Mouse (Mus musculus) midbrain, embryonic 16.5 days (tissue): ENCODE measurements around the gene Iqcd. TPM values are rescaled to one million over a fixed set of nuclear protein-coding genes. Genes with fewer than 3 reads are reported as not detected.

Experiments
- ATAC-seq: fragments of 200-750 bp; cut with Nextera tagmentation; 2 replicates; pipeline ENCODE4 v1.8.0; 2017; ENCODE audit warnings: moderate TSS enrichment
- H3K27ac ChIP-seq: fragments of 300-500 bp; sonication (generic); 2 replicates; pipeline ENCODE4 v1.5.1; 2014; ENCODE audit warnings: mild to moderate bottlenecking, low read length, mixed read lengths
- H3K27me3 ChIP-seq: fragments of 300-500 bp; sonication (generic); 2 replicates; pipeline ENCODE4 v1.6.1; 2014; ENCODE audit warnings: low read depth, low read length, mixed read lengths; ENCODE audit not compliant: control insufficient read depth, insufficient read depth
- H3K36me3 ChIP-seq: fragments of 300-500 bp; sonication (generic); 2 replicates; pipeline ENCODE4 v1.6.1; 2014; ENCODE audit warnings: mild to moderate bottlenecking, low read length, moderate library complexity, mixed read lengths; ENCODE audit not compliant: control insufficient read depth, insufficient read depth
- H3K4me1 ChIP-seq: fragments of 300-500 bp; sonication (generic); 2 replicates; pipeline ENCODE4 v1.6.1; 2014; ENCODE audit warnings: mild to moderate bottlenecking, low read length, mixed read lengths; ENCODE audit not compliant: control insufficient read depth, insufficient read depth
- H3K4me2 ChIP-seq: fragments of 300-500 bp; sonication (generic); 2 replicates; pipeline ENCODE4 v1.6.1; 2014; ENCODE audit warnings: mild to moderate bottlenecking, low read length, mixed read lengths
- H3K4me3 ChIP-seq: fragments of 300-500 bp; sonication (generic); 2 replicates; pipeline ENCODE4 v1.5.1; 2014; ENCODE audit warnings: low read depth, mild to moderate bottlenecking, low read length, moderate library complexity, mixed read lengths
- H3K9ac ChIP-seq: fragments of 300-500 bp; sonication (generic); 2 replicates; pipeline ENCODE4 v1.6.1; 2014; ENCODE audit warnings: low read depth, low read length, mixed read lengths
- H3K9me3 ChIP-seq: fragments of 300-500 bp; sonication (generic); replicated peaks from 2 replicates; pipeline ENCODE4 v1.6.1; 2014; ENCODE audit warnings: mild to moderate bottlenecking, low read length, mixed read lengths; ENCODE audit not compliant: control insufficient read depth, poor library complexity, severe bottlenecking
- WGBS: fragments of 180-500 bp; shearing (Covaris S2); extraction: QIAGEN DNeasy Blood & Tissue Kit; methylation state at CpG from one replicate; pipeline ENCODE4 v1.1.7; 2014; 5-methylcytosine and 5-hydroxymethylcytosine counted together
- polyA plus RNA-seq: library from polyadenylated mRNA; unstranded; fragments of >200 nt; fragmentation: Nextera tagmentation; extraction: Ambion mirVana; gene quantifications from 2 replicates; pipeline ENCODE4 v1.2.1, GENCODE M21; 2015

Iqcd gene
- polyA plus RNA-seq, 1 experiment from 2014 or later: 2.1 TPM

- 19% methylated on average over 16 of the region's 16 CpGs for WGBS
- H3K27ac ChIP-seq: peak overlapping the region; percentile 41; the same call in 1 of the 2 replicates
- no peaks in the 10 kb centered on the region for H3K27me3 ChIP-seq
- ATAC-seq: 0 out of 2 replicates have a peak, but pooled peaks have one; percentile 31
- H3K4me3 ChIP-seq: no peak overlapping the region
- H3K9me3 ChIP-seq: no peaks in the 10 kb centered on the region
- H3K9ac ChIP-seq: 0 out of 2 replicates have a peak overlapping the region, but pooled peaks have one; percentile 31
- peaks cover under 1% of the 10 kb centered on the region; the same call in 1 of the 2 replicates for H3K36me3 ChIP-seq
- no peak overlapping the region for H3K4me2 ChIP-seq
- H3K4me1 ChIP-seq: peaks cover 26% of the 10 kb centered on the region
These were observed 28.1 kb upstream of the Iqcd start for GRCm38 (mm10) chr5:120560616-120561311.

- H3K9me3 ChIP-seq: no peaks in the 10 kb centered on the region
- H3K4me3 ChIP-seq: no peak overlapping the region
- H3K36me3 ChIP-seq: no peaks in the 10 kb centered on the region
- whole genome bisulfite sequencing: 60% methylated on average over 28 of the region's 28 CpGs
- no peak overlapping the region for H3K9ac ChIP-seq
- H3K4me2 ChIP-seq: no peak overlapping the region
- ATAC-seq: no peak
- H3K27ac ChIP-seq: no peak overlapping the region
- peaks cover 50% of the 10 kb centered on the region for H3K4me1 ChIP-seq
- H3K27me3 ChIP-seq: no peaks in the 10 kb centered on the region
These were observed 25.6 kb upstream of the Iqcd start for GRCm38 (mm10) chr5:120562956-120563913.

- Histone ChIP-seq H3K4me3 (no peak overlapping the region), H3K9me3 (no peaks in the 10 kb centered on the region), H3K9ac (no peak overlapping the region), H3K36me3 (no peaks in the 10 kb centered on the region), H3K4me1 (peaks cover 57% of the 10 kb centered on the region), H3K27ac (no peak overlapping the region), H3K4me2 (no peak overlapping the region), H3K27me3 (no peaks in the 10 kb centered on the region)
- no peak for ATAC-seq
- WGBS: 73% methylated on average over 4 of the region's 4 CpGs
These were observed 24.9 kb upstream of the Iqcd start for GRCm38 (mm10) chr5:120563914-120564311.

- ATAC-seq: no peak
- Histone ChIP-seq H3K4me3 (no peak overlapping the region), H3K36me3 (no peaks in the 10 kb centered on the region), H3K4me1 (peaks cover 55% of the 10 kb centered on the region), H3K27me3 (no peaks in the 10 kb centered on the region), H3K9ac (no peak overlapping the region), H3K4me2 (no peak overlapping the region), H3K27ac (peak overlapping the region; percentile 81), H3K9me3 (no peaks in the 10 kb centered on the region)
- 27% methylated on average over 15 of the region's 15 CpGs for WGBS
These were observed 23.5 kb upstream of the Iqcd start for GRCm38 (mm10) chr5:120565171-120565905.

- Histone ChIP-seq H3K27me3 (no peaks in the 10 kb centered on the region), H3K4me1 (peaks cover 49% of the 10 kb centered on the region), H3K36me3 (no peaks in the 10 kb centered on the region), H3K4me3 (no peak overlapping the region), H3K9me3 (no peaks in the 10 kb centered on the region), H3K9ac (peak overlapping the region; percentile 17; the same call in 1 of the 2 replicates), H3K27ac (peak overlapping the region; percentile 81), H3K4me2 (no peak overlapping the region)
- 34% methylated on average over 5 of the region's 5 CpGs for WGBS
- peak; percentile 59 for ATAC-seq
These were observed 22.7 kb upstream of the Iqcd start for GRCm38 (mm10) chr5:120566101-120566500.

GRCm38 (mm10) chr5:120566681-120567252, 22.0 kb upstream of the Iqcd start:
- 43% methylated on average over 9 of the region's 9 CpGs for WGBS
- H3K4me1 ChIP-seq: peaks cover 53% of the 10 kb centered on the region
- H3K27ac ChIP-seq: peak overlapping the region; percentile 81
- H3K4me3 ChIP-seq: no peak overlapping the region
- H3K4me2 ChIP-seq: no peak overlapping the region
- no peaks in the 10 kb centered on the region for H3K36me3 ChIP-seq
- H3K9ac ChIP-seq: peak overlapping the region; percentile 50; the same call in 1 of the 2 replicates
- H3K27me3 ChIP-seq: no peaks in the 10 kb centered on the region
- ATAC-seq: no peak
- no peaks in the 10 kb centered on the region for H3K9me3 ChIP-seq

- Histone ChIP-seq H3K4me2 (peak overlapping the region; percentile 31), H3K9me3 (no peaks in the 10 kb centered on the region), H3K36me3 (no peaks in the 10 kb centered on the region), H3K4me3 (peak overlapping the region; percentile 9; the same call in 1 of the 2 replicates), H3K9ac (peak overlapping the region; percentile 50), H3K27ac (peak overlapping the region; percentile 81), H3K27me3 (no peaks in the 10 kb centered on the region), H3K4me1 (peaks cover 53% of the 10 kb centered on the region)
- ATAC-seq: peak; percentile 20; the same call in 1 of the 2 replicates
- 11% methylated on average over 21 of the region's 21 CpGs for WGBS
These were observed 21.5 kb upstream of the Iqcd start for GRCm38 (mm10) chr5:120567253-120567701.

- Histone ChIP-seq H3K4me3 (no peak overlapping the region), H3K9ac (peak overlapping the region; percentile 50; the same call in 1 of the 2 replicates), H3K27me3 (no peaks in the 10 kb centered on the region), H3K4me2 (peak overlapping the region; percentile 31), H3K9me3 (no peaks in the 10 kb centered on the region), H3K4me1 (peaks cover 53% of the 10 kb centered on the region), H3K27ac (peak overlapping the region; percentile 81), H3K36me3 (no peaks in the 10 kb centered on the region)
- 21% methylated on average over 14 of the region's 14 CpGs for WGBS
- peak; percentile 37; the same call in 1 of the 2 replicates for ATAC-seq
These were observed 21.0 kb upstream of the Iqcd start for GRCm38 (mm10) chr5:120567761-120568211.
